Mouse (Mus musculus) E14TG2a.4 (cell line): ENCODE results near the gene Tbc1d2b.

Source experiments
- CTCF ChIP-seq: conservative IDR thresholded peaks from 2 replicates; pipeline ENCODE4 v1.5.1; 2014; ENCODE audit warnings: low read length
- NANOG ChIP-seq: IDR thresholded peaks from 2 replicates; pipeline ENCODE4 v1.6.1; 2014; ENCODE audit warnings: borderline replicate concordance, low read length, mixed read lengths
- POU5F1 ChIP-seq: IDR thresholded peaks from 2 replicates; pipeline ENCODE4 v1.6.1; 2014; ENCODE audit warnings: low read length, borderline replicate concordance

GRCm38 (mm10) chr9:90189391-90189790, 81.2 kb downstream of the Tbc1d2b start:
- no peak for TF ChIP-seq CTCF
- no peak for TF ChIP-seq NANOG
- no peak for TF ChIP-seq POU5F1
